Mouse (Mus musculus) embryonic facial prominence, embryonic 15.5 days (tissue): ENCODE measurements around the gene Sgcd. TPM values are rescaled to one million over a fixed set of nuclear protein-coding genes. Genes with fewer than 3 reads are reported as not detected.
"Not testable (repeated sequence)": the region's sequence is repeated elsewhere in the genome, so short reads cannot be mapped to it uniquely, and the experiment has no call there.

Experiments
- ATAC-seq: fragments of 200-750 bp; cut with Nextera tagmentation; 2 replicates; pipeline ENCODE4 v1.8.0; 2017; ENCODE audit warnings: low read depth, moderate TSS enrichment; ENCODE audit not compliant: insufficient number of reproducible peaks, low FRiP score, low TSS enrichment
- H3K27ac ChIP-seq: fragments of 300-500 bp; sonication (generic); replicated peaks from 2 replicates; pipeline ENCODE4 v1.5.1; 2015; ENCODE audit warnings: mild to moderate bottlenecking, inconsistent platforms
- H3K27me3 ChIP-seq: fragments of 300-500 bp; sonication (generic); 2 replicates; pipeline ENCODE4 v1.6.1; 2015; ENCODE audit warnings: inconsistent platforms
- H3K36me3 ChIP-seq: fragments of 300-500 bp; sonication (generic); 2 replicates; pipeline ENCODE4 v1.6.1; 2015; ENCODE audit warnings: mild to moderate bottlenecking, inconsistent platforms
- H3K4me1 ChIP-seq: fragments of 300-500 bp; sonication (generic); 2 replicates; pipeline ENCODE4 v1.6.1; 2015; ENCODE audit warnings: inconsistent platforms
- H3K4me2 ChIP-seq: fragments of 300-500 bp; sonication (generic); replicated peaks from 2 replicates; pipeline ENCODE4 v1.6.1; 2015; ENCODE audit warnings: mild to moderate bottlenecking, inconsistent platforms
- H3K4me3 ChIP-seq: fragments of 300-500 bp; sonication (generic); replicated peaks from 2 replicates; pipeline ENCODE4 v1.5.1; 2015; ENCODE audit warnings: mild to moderate bottlenecking, inconsistent platforms
- H3K9ac ChIP-seq: fragments of 300-500 bp; sonication (generic); 2 replicates; pipeline ENCODE4 v1.6.1; 2015; ENCODE audit warnings: inconsistent platforms
- H3K9me3 ChIP-seq: fragments of 300-500 bp; sonication (generic); replicated peaks from 2 replicates; pipeline ENCODE4 v1.6.1; 2016; ENCODE audit warnings: inconsistent platforms
- WGBS: fragments of 180-500 bp; shearing (Covaris S2); methylation state at CpG from one replicate; pipeline ENCODE4 v1.1.7; 2015; 5-methylcytosine and 5-hydroxymethylcytosine counted together
- polyA plus RNA-seq: library from polyadenylated mRNA; unstranded; fragments of >200 nt; fragmentation: Nextera tagmentation; extraction: Ambion mirVana; gene quantifications from 2 replicates; pipeline ENCODE4 v1.2.1, GENCODE M21; 2015

The Sgcd gene
- polyA plus RNA-seq, 1 experiment from 2014 or later: 8.7 TPM

GRCm38 (mm10) chr11:47446337-47446736 is 542.4 kb downstream of the Sgcd start:
- ATAC-seq: no peak
- Histone ChIP-seq H3K4me2 (no peak overlapping the region), H3K27me3 (no peaks in the 10 kb centered on the region), H3K27ac (no peak overlapping the region), H3K9ac (no peak overlapping the region), H3K4me3 (no peak overlapping the region), H3K36me3 (no peaks in the 10 kb centered on the region), H3K9me3 (no peaks in the 10 kb centered on the region), H3K4me1 (no peaks in the 10 kb centered on the region)
- WGBS: 76% methylated on average over 3 of the region's 3 CpGs

- Histone ChIP-seq H3K4me1 (no peaks in the 10 kb centered on the region), H3K4me3 (no peak overlapping the region), H3K27ac (no peak overlapping the region), H3K9me3 (no peaks in the 10 kb centered on the region), H3K4me2 (no peak overlapping the region), H3K27me3 (no peaks in the 10 kb centered on the region), H3K36me3 (no peaks in the 10 kb centered on the region), H3K9ac (no peak overlapping the region)
- 76% methylated on average over 2 of the region's 2 CpGs for WGBS
- no peak for ATAC-seq
Observed at GRCm38 (mm10) chr11:47445683-47446082, 543.1 kb downstream of the Sgcd start.

GRCm38 (mm10) chr11:47442266-47442665 is 546.5 kb downstream of the Sgcd start:
- WGBS: 64% methylated on average over 2 of the region's 2 CpGs
- no peak overlapping the region for H3K27ac ChIP-seq
- no peak overlapping the region for H3K9ac ChIP-seq
- no peaks in the 10 kb centered on the region for H3K36me3 ChIP-seq
- no peaks in the 10 kb centered on the region for H3K4me1 ChIP-seq
- no peak overlapping the region for H3K4me3 ChIP-seq
- no peak for ATAC-seq
- no peak overlapping the region for H3K4me2 ChIP-seq
- no peaks in the 10 kb centered on the region for H3K27me3 ChIP-seq
- H3K9me3 ChIP-seq: no peaks in the 10 kb centered on the region

- Histone ChIP-seq H3K4me1 (no peaks in the 10 kb centered on the region), H3K27ac (no peak overlapping the region), H3K9ac (no peak overlapping the region), H3K4me3 (no peak overlapping the region), H3K27me3 (no peaks in the 10 kb centered on the region), H3K36me3 (no peaks in the 10 kb centered on the region), H3K4me2 (no peak overlapping the region), H3K9me3 (no peaks in the 10 kb centered on the region)
- WGBS: 42% methylated on average over 3 of the region's 3 CpGs
- no peak for ATAC-seq
Observed at GRCm38 (mm10) chr11:47399607-47400006, 589.2 kb downstream of the Sgcd start.

DNA sequence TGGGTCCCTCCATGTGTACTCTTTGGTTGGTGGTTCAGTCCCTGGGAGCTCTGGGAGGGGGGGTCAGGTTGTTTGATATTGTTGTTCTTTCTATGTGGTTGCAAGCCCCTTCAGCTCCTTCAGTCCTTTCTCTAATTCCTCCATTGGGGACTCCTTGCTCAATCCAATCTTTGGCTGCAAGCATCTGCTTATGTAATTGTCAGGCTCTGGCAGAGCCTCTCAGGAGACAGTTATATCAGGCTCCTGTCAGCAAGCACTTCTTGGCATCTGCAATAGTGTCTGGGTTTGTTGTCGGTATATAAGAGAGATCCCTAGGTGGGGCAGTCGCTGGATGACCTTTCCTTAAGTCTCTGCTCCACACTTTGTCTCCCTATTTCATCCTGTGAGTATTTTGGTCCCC is 598.0 kb downstream of the Sgcd start:
- 76% methylated on average over 2 of the region's 2 CpGs for WGBS

DNA sequence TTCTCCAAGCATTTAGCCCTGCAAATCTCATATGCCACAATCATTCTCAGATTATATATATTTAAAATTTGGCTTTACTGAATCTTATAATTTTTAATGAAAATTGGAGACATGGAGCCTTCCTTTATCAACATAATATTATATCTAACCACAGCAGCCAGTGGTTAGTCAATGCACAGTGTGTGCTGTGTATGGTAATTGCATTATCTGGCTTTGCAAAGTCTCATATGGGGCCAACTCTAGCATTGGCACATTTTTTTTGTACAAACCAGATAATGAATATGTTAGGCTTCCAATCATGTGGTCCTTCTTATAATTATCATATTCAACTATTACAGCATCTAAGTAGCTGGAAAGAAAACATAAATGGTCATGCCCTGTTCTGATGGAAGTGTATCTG is 599.4 kb downstream of the Sgcd start:
- no peak overlapping the region for H3K4me3 ChIP-seq
- H3K27ac ChIP-seq: no peak overlapping the region
- ATAC-seq: peak; percentile 69
- H3K27me3 ChIP-seq: no peaks in the 10 kb centered on the region
- H3K9me3 ChIP-seq: no peaks in the 10 kb centered on the region
- no peak overlapping the region for H3K9ac ChIP-seq
- no peaks in the 10 kb centered on the region for H3K36me3 ChIP-seq
- H3K4me1 ChIP-seq: no peaks in the 10 kb centered on the region
- H3K4me2 ChIP-seq: no peak overlapping the region

More for the DNA sequence above, 598.0 kb downstream of the Sgcd start:
- H3K9me3 ChIP-seq, ATAC-seq, H3K27ac ChIP-seq, H3K27me3 ChIP-seq, H3K4me1 ChIP-seq, H3K4me2 ChIP-seq, H3K36me3 ChIP-seq, H3K9ac ChIP-seq, H3K4me3 ChIP-seq: not testable (repeated sequence)

DNA sequence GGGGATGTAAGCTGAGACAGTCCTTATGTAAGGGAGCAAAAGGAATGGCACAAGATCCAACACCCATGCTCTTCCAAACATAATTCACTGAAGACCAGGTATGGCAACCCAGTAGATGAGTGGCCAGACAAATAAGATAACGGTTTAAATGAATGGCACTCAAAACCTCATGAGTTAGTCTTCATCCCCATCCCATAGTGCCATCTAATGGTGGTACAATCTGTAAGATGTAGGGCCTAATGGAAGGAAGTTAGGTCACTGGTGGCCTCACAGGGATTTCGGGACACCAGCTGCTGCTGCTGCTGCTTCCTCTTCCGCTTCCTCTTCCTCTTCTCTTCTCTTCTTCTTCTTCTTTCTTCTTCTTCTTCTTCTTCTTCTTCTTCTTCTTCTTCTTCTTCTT is 601.0 kb downstream of the Sgcd start:
- Histone ChIP-seq H3K4me2 (no peak overlapping the region), H3K9me3 (no peaks in the 10 kb centered on the region), H3K27ac (no peak overlapping the region), H3K36me3 (no peaks in the 10 kb centered on the region), H3K27me3 (no peaks in the 10 kb centered on the region), H3K4me3 (no peak overlapping the region), H3K4me1 (no peaks in the 10 kb centered on the region), H3K9ac (no peak overlapping the region)
- WGBS: 78% methylated on average over 3 of the region's 3 CpGs
- ATAC-seq: no peak

DNA sequence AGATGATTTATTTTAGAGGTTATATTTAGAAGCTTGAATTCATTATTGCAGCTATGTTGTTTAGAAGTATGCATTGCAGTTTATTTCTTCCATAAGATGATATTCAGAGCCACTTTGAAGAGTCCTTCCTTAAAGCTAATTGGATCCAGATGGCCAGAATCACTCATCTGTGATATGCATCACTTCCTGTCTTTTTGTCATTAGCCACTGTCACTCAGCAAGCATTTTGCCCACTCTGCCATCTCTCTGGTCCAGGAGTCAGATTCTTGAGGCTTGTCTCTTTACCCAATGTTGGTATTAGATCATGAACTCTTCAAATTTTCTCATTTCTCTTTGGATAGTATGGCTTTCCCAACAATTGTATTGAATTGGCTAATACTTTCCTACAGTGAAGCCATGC is 602.6 kb downstream of the Sgcd start:
- H3K4me3 ChIP-seq: no peak overlapping the region

DNA sequence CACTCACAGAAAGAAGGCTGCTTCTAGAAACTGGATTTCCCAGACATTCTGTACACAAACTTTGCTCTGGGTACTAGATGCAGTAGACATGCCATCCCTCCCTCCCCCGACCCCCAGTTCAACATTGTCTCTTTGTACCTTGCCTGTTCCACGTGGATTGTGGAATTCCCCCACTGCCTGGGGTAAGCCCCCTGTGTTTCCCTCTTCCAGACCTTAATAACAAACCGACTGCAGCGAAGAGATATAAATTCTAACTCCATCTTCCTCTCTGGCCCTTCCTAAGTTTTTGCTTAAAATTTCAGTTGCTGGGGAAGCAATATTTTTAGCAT is 609.2 kb downstream of the Sgcd start:
- Histone ChIP-seq H3K9me3 (no peaks in the 10 kb centered on the region), H3K27me3 (no peaks in the 10 kb centered on the region), H3K4me1 (peaks cover 25% of the 10 kb centered on the region), H3K4me3 (peak overlapping the region; percentile 48), H3K4me2 (peak overlapping the region; percentile 59), H3K27ac (peak overlapping the region; percentile 97), H3K9ac (no peak overlapping the region), H3K36me3 (no peaks in the 10 kb centered on the region)
- WGBS: 7% methylated on average over 4 of the region's 4 CpGs
- no peak for ATAC-seq

More for the DNA sequence above, 602.6 kb downstream of the Sgcd start:
- Histone ChIP-seq H3K9me3 (no peaks in the 10 kb centered on the region), H3K27me3 (no peaks in the 10 kb centered on the region), H3K36me3 (no peaks in the 10 kb centered on the region), H3K4me1 (no peaks in the 10 kb centered on the region), H3K27ac (no peak overlapping the region), H3K9ac (no peak overlapping the region), H3K4me2 (no peak overlapping the region)
- no peak for ATAC-seq

GRCm38 (mm10) chr11:47378843-47379629 is 609.7 kb downstream of the Sgcd start:
- H3K4me3 ChIP-seq: peak overlapping the region; percentile 48
- H3K9me3 ChIP-seq: no peaks in the 10 kb centered on the region
- H3K36me3 ChIP-seq: no peaks in the 10 kb centered on the region
- 1% methylated on average over 25 of the region's 25 CpGs for WGBS
- peak overlapping the region; percentile 97 for H3K27ac ChIP-seq
- H3K4me1 ChIP-seq: peaks cover 25% of the 10 kb centered on the region
- H3K9ac ChIP-seq: peak overlapping the region; percentile 29
- H3K4me2 ChIP-seq: peak overlapping the region; percentile 59
- peak; percentile 92 for ATAC-seq
- H3K27me3 ChIP-seq: no peaks in the 10 kb centered on the region

DNA sequence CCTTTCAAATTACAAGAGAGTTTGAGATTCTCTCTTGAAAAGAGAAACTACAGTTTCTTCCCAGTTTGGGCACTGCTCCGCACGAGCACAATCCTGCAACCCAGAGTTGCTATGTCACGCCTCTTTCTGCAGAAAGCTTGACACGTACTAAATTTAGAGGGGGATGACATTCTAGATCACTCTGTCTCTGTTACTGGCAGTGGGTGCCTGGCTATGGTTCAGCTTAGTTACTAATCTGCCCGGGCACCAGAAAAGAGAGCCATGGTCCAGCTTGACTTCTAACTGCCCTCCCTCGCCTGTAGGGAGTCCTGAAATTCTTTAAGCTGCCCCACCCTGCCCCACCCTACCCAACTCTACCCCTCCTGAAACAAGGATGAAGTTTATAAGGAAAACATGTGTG is 611.3 kb downstream of the Sgcd start:
- no peaks in the 10 kb centered on the region for H3K27me3 ChIP-seq
- peaks cover 25% of the 10 kb centered on the region for H3K4me1 ChIP-seq
- no peaks in the 10 kb centered on the region for H3K9me3 ChIP-seq
- H3K4me2 ChIP-seq: peak overlapping the region; percentile 43
- ATAC-seq: peak; percentile 48
- 19% methylated on average over 6 of the region's 6 CpGs for WGBS
- peak overlapping the region; percentile 27 for H3K4me3 ChIP-seq
- H3K27ac ChIP-seq: peak overlapping the region; percentile 76
- H3K9ac ChIP-seq: no peak overlapping the region
- no peaks in the 10 kb centered on the region for H3K36me3 ChIP-seq

GRCm38 (mm10) chr11:47376915-47377314 is 611.9 kb downstream of the Sgcd start:
- no peak for ATAC-seq

More at GRCm38 (mm10) chr11:47376915-47377314, 611.9 kb downstream of the Sgcd start:
- Histone ChIP-seq H3K27me3 (no peaks in the 10 kb centered on the region), H3K4me1 (peaks cover 25% of the 10 kb centered on the region), H3K4me3 (peak overlapping the region; percentile 27), H3K9me3 (no peaks in the 10 kb centered on the region), H3K9ac (no peak overlapping the region), H3K36me3 (no peaks in the 10 kb centered on the region), H3K4me2 (peak overlapping the region; percentile 43), H3K27ac (peak overlapping the region; percentile 76)
- WGBS: 21% methylated on average over 1 of the region's 1 CpGs
